ENCODE assay signal across 11 mouse cellular contexts in the genomic region with DNA sequence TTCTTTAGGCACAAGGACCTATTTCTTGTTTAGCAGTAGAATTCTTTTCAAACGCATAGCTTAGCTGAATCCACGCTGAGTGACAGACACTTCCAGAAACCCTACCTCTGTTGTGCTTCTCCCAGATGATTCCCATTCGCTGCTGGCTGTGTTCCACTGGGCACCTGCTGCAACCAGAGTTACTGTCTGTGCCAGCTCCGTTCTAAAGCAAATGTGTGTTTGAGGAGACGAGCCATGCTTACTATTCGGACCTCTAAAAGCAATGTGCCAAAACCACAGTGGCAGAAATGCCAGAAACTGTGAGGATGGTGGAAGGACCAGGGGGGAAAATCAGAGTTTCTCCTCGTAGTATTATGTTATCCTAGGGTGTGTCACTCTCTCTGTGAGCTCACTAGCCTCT.
DNase-seq lines count a peak whose midpoint lies in the region; ATAC-seq and TF ChIP-seq lines count a peak whose summit lies in the region.
"Had no signal": no experiment of that assay in that cellular context is flagged by ENCODE, and none has a peak within 500 bp of the region (broad histone marks: within the 10 kb centered on the region; RNA-seq: fewer than 3 reads in every experiment).

No protein-coding gene starts in this region.

- TF ChIP-seq CTCF in gastrocnemius, adult 2 months (IDR thresholded peaks at IDR 0.05) = no peak
- TF ChIP-seq CTCF in lung, adult 2 months (IDR thresholded peaks at IDR 0.05; ENCODE audit: insufficient read depth, low read length) = no peak
- no peak for TF ChIP-seq CTCF in intestine, postnatal 0 days (IDR thresholded peaks at IDR 0.05; ENCODE audit: low read depth)

- intact Hi-C loops in gastrocnemius, adult 2 months (cut with DNase I) = no loop called here

- H3K4me2 ChIP-seq in intestine, postnatal 0 days (replicated peaks; ENCODE audit: low read depth) = no peak overlapping the region
- H3K4me2 ChIP-seq: embryonic facial prominence, embryonic 13.5 days; hindbrain, embryonic 15.5 days; liver, embryonic 13.5 days had no signal

- 33% methylated on average over 7 of the region's 7 CpGs for WGBS in lung, adult 2 months
- 76% methylated on average over 7 of the region's 7 CpGs for WGBS in intestine, postnatal 0 days

- no peaks in the 10 kb centered on the region for H3K9me3 ChIP-seq in intestine, postnatal 0 days (ENCODE audit: control insufficient read depth)
- H3K9me3 ChIP-seq: embryonic facial prominence, embryonic 13.5 days; hindbrain, embryonic 15.5 days; liver, embryonic 13.5 days had no signal

- peak overlapping the region; percentile 38 for H3K27ac ChIP-seq in gastrocnemius, adult 2 months
- H3K27ac ChIP-seq in intestine, postnatal 0 days (ENCODE audit: low read depth, low read length) = no peak overlapping the region
- H3K27ac ChIP-seq: embryonic facial prominence, embryonic 13.5 days; hindbrain, embryonic 15.5 days; liver, embryonic 13.5 days had no signal

- peaks cover 38% of the 10 kb centered on the region for H3K4me1 ChIP-seq in lung, adult 2 months (ENCODE audit: control insufficient read depth, insufficient read depth, low read length)
- no peaks in the 10 kb centered on the region for H3K4me1 ChIP-seq in intestine, postnatal 0 days (replicated peaks; ENCODE audit: control insufficient read depth, insufficient read depth, low read length)
- H3K4me1 ChIP-seq: liver, embryonic 13.5 days had no signal

- H3K36me3 ChIP-seq in intestine, postnatal 0 days (ENCODE audit: control insufficient read depth, insufficient read depth) = no peaks in the 10 kb centered on the region
- H3K36me3 ChIP-seq: embryonic facial prominence, embryonic 13.5 days; hindbrain, embryonic 15.5 days; liver, embryonic 13.5 days had no signal

- DNase-seq in gastrocnemius, adult 2 months = peak; percentile 51
- no peak for DNase-seq in gastrocnemius, adult 8-10 months (ENCODE audit: low spot score in 2 of 2)
- no peak for DNase-seq in lung, adult 2 months
- DNase-seq in lung, postnatal 4 days = no peak
- DNase-seq in cerebellum, adult 8-10 months = peak; percentile 10
- DNase-seq in right cerebral cortex, postnatal 25 days = peak; percentile 42
- DNase-seq: liver, embryonic 13.5 days; thymus, postnatal 36 days had no signal

- H3K9ac ChIP-seq in intestine, postnatal 0 days (ENCODE audit: low read depth, low read length) = no peak overlapping the region
- H3K9ac ChIP-seq: embryonic facial prominence, embryonic 13.5 days; hindbrain, embryonic 15.5 days; liver, embryonic 13.5 days had no signal

- no peak for ATAC-seq in intestine, postnatal 0 days

- TF ChIP-seq POLR2A in lung, adult 2 months (IDR thresholded peaks at IDR 0.05; ENCODE audit: borderline replicate concordance, extremely low read depth, low read depth, low read length) = no peak

- H3K4me3 ChIP-seq in gastrocnemius, adult 2 months = peak overlapping the region; percentile 55
- peak overlapping the region; percentile 64 for H3K4me3 ChIP-seq in lung, adult 2 months (replicated peaks; ENCODE audit: extremely low read depth, low read depth, low read length)
- H3K4me3 ChIP-seq in intestine, postnatal 0 days (ENCODE audit: low read depth, low read length) = no peak overlapping the region
- H3K4me3 ChIP-seq: embryonic facial prominence, embryonic 13.5 days; hindbrain, embryonic 15.5 days; liver, embryonic 13.5 days had no signal

- no peaks in the 10 kb centered on the region for H3K27me3 ChIP-seq in intestine, postnatal 0 days (replicated peaks; ENCODE audit: control insufficient read depth, insufficient read depth, low read length)
- H3K27me3 ChIP-seq: embryonic facial prominence, embryonic 13.5 days; hindbrain, embryonic 15.5 days; liver, embryonic 13.5 days had no signal

Comparison
In these comparisons a context has a peak if more than half of its experiments do, and no peak if none do; other contexts are left out.
1. DNase-seq: peak in gastrocnemius, adult 2 months (single experiment), cerebellum, adult 8-10 months (single experiment) and right cerebral cortex, postnatal 25 days (single experiment); none in gastrocnemius, adult 8-10 months (0 of 2), lung, adult 2 months (single experiment) and lung, postnatal 4 days (0 of 2).